Mouse (Mus musculus) activated CD4-positive, CD25-positive, alpha-beta regulatory T cell, adult 9 weeks (primary cell): ENCODE measurements around the gene 1110025L11Rik. TPM values are rescaled to one million over a fixed set of nuclear protein-coding genes. Genes with fewer than 3 reads are reported as not detected.

Experiments used
- polyA plus RNA-seq: library from polyadenylated mRNA; unstranded; fragments of 100-300 nt; shearing (Covaris generic); gene quantifications from one replicate; pipeline ENCODE4 v1.2.1, GENCODE M21; 2017

The 1110025L11Rik gene
- polyA plus RNA-seq: not detected

DNA sequence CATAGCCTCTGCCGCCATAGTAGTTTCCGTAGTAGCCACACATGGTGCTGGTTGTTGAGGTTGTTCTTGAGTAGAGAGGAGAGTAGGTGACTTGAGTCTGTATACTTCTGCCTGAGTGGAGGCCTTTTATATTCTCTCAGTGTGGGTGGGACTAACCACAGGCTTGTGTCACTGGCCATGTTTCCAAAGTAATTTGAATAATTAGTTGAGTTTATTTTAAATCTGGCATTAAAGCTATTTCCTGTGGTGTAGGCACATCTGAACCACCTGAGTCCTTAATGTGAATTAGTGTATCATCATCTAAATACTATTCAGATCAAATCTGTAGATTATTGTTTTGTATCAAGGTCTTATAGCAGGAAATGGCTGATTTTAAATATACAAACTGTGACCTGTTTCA, at the start of gene 1110025L11Rik:
TSS of gene 1110025L11Rik (minus strand) at position 101 of the 400 bp plus-strand sequence.

DNA sequence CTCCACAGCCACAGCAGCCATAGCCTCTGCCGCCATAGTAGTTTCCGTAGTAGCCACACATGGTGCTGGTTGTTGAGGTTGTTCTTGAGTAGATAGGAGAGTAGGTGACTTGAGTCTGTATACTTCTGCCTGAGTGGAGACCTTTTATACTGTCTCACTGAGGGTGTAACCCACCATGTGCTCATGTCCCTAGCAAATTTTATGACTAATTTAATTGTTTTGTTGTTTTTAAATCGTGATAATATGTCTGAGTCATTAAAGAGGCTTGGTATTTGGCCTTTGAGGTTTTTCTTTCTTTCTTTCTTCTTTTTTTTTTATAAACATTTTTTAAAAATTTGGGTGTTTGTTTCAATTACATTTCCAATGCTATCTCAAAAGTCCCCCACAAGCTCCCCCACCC, 16.0 kb downstream of the 1110025L11Rik start, which contains the start of gene Krtap6-5:
TSS of gene Krtap6-5 (minus strand) at position 101 of the 400 bp plus-strand sequence.

DNA sequence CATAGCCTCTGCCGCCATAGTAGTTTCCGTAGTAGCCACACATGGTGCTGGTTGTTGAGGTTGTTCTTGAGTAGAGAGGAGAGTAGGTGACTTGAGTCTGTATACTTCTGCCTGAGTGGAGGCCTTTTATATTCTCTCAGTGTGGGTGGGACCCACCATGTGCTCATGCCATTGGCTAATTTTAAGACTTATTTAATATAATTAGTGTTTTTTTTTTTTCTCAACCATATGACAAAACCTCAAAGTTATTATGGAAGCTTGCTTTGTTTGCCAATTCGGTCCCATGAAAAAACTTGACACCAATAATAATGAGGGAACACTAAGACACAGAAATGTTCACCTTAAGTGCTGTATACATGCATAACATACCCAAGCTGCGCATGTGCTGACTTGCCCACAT, 22.4 kb downstream of the 1110025L11Rik start, which contains the start of gene Gm10228:
TSS of gene Gm10228 (minus strand) at position 101 of the 400 bp plus-strand sequence.

DNA sequence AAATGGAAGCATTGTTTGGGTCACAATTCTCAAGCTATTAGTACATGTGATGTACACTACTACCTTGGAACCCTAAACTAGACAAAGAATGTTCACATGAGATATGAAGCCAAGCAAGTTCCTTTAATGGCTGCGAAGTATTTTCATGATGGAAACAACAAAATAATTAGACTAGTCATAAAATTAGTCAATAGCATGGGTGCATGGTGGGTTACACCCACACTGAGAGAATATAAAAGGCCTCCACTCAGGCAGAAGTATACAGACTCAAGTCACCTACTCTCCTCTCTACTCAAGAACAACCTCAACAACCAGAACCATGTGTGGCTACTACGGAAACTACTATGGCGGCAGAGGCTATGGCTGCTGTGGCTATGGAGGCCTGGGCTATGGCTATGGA, 32.4 kb downstream of the 1110025L11Rik start, which contains the start of gene Krtap6-1:
TSS of gene Krtap6-1 (plus strand) at position 301 of the 400 bp plus-strand sequence.

DNA sequence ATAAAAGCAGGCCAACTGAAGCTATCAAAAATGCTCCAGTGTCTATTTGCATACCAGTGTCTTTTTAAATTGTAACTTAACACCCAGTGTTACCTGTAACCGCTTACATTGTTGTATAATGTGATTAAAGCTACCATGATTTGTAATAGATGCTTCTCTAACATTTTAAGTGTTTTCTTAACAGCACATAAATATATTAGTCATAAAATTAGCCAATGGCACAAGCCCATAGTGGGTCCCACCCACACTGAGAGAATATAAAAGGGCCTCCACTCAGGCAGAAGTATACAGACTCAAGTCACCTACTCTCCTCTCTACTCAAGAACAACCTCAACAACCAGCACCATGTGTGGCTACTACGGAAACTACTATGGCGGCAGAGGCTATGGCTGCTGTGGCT, 48.8 kb downstream of the 1110025L11Rik start, which contains the start of gene Gm10229:
TSS of gene Gm10229 (plus strand) at position 301 of the 400 bp plus-strand sequence.

Other genes starting within 250 kb of the 1110025L11Rik start
- gene Krtap15, start 243.8 kb downstream of the 1110025L11Rik start, polyA plus RNA-seq: not detected
- not detected for gene Krtap14, start 237.9 kb downstream of the 1110025L11Rik start, polyA plus RNA-seq
- gene Krtap19-1, start 194.6 kb downstream of the 1110025L11Rik start, polyA plus RNA-seq: not detected
- not detected for gene Krtap19-2, start 189.7 kb downstream of the 1110025L11Rik start, polyA plus RNA-seq
- gene Krtap19-3, start 186.0 kb downstream of the 1110025L11Rik start, polyA plus RNA-seq: not detected
- not detected for gene Krtap19-4, start 178.9 kb downstream of the 1110025L11Rik start, polyA plus RNA-seq
- gene Krtap19-5, start 167.5 kb downstream of the 1110025L11Rik start, polyA plus RNA-seq: not detected
- not detected for gene Krtap19-9b, start 131.7 kb downstream of the 1110025L11Rik start, polyA plus RNA-seq
- gene Krtap16-3, start 101.1 kb downstream of the 1110025L11Rik start, polyA plus RNA-seq: not detected
- gene Krtap22-2, start 53.2 kb downstream of the 1110025L11Rik start, polyA plus RNA-seq: not detected
- not detected for gene Gm10229, start 48.7 kb downstream of the 1110025L11Rik start, polyA plus RNA-seq
- gene Krtap6-1, start 32.3 kb downstream of the 1110025L11Rik start, polyA plus RNA-seq: not detected
- gene Gm10228, start 22.5 kb downstream of the 1110025L11Rik start, polyA plus RNA-seq: not detected
- not detected for gene Krtap6-5, start 16.1 kb downstream of the 1110025L11Rik start, polyA plus RNA-seq
- gene Krtap6-3, start 20.0 kb upstream of the 1110025L11Rik start, polyA plus RNA-seq: not detected
- gene Gm6358, start 76.8 kb upstream of the 1110025L11Rik start, polyA plus RNA-seq: not detected
- not detected for gene Gm10061, start 87.1 kb upstream of the 1110025L11Rik start, polyA plus RNA-seq
- not detected for gene Gm9789, start 94.0 kb upstream of the 1110025L11Rik start, polyA plus RNA-seq
- not detected for gene Gm7735, start 105.5 kb upstream of the 1110025L11Rik start, polyA plus RNA-seq
- gene 1110057P08Rik, start 110.7 kb upstream of the 1110025L11Rik start, polyA plus RNA-seq: not detected
- gene Krtap20-2, start 141.9 kb upstream of the 1110025L11Rik start, polyA plus RNA-seq: not detected